Mouse (Mus musculus): ENCODE measurements around the gene Myh7b.

- no peak for TF ChIP-seq CTCF (IDR thresholded peaks at IDR 0.05; ENCODE audit: extremely low read depth, insufficient read depth, insufficient read length, insufficient replicate concordance)
- no peak for TF ChIP-seq POLR2A (IDR thresholded peaks at IDR 0.05; ENCODE audit: low read depth, low read length)
Measured at GRCm38 (mm10) chr2:155633121-155633520, 22.1 kb downstream of the Myh7b start.

Measured in spleen, adult 2 months (tissue).